In the genomic region with DNA sequence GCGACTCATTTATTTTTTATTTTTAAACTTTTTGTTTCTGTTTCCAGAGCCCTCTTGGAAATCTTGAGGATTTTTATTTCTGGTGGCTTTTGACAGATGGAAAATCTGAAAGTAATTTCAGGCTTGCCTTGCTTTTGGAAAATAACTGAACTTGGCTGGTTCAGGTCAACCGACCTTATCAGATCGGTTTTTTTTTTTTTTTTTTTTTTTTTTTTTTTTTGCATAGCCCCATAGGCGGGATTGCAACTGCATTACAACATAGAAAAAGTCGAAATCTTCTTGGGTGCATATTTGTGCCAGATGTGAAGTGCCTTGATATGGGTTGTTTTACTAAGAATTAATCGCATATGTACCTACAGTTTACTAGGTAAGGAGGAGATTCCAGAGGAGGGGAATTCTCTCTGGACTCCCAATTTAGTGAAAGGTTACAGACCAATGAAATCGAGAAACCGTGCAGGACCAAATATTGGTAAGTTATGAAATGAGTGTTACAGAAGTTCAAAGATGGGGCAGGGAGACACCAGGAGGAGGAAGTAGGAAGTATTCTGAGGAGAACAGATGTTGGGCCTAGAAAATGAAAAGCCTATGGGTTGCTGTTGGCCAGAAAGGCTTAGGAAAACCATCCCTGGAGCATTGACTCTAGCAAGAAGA, we compare ENCODE assay signal across 1 mouse cellular context.
A peak's percentile ranks its signal among the peaks of the same experiment; 100 is the strongest.
TF ChIP-seq lines count a peak whose summit lies in the region.

No protein-coding gene starts in this region.

TF ChIP-seq in CH12.LX, 34 proteins besides CTCF, POLR2A, EP300 and RAD21 (continued from another document):
- TF ChIP-seq SMC3 (IDR thresholded peaks at IDR 0.05; ENCODE audit: low read depth, low read length) (peak; percentile 16; the same call in 1 of the 2 replicates), USF2 (conservative IDR thresholded peaks at IDR 0.05; ENCODE audit: low read depth, low read length) (no peak), JUN (IDR thresholded peaks at IDR 0.05; ENCODE audit: insufficient read depth, low read depth, low read length) (peak; percentile 50; the same call in 1 of the 2 replicates), TCF12 (IDR thresholded peaks at IDR 0.05; ENCODE audit: low read depth, low read length) (no peak), HCFC1 (IDR thresholded peaks at IDR 0.05; ENCODE audit: low read depth, low read length) (peak; percentile 26; the same call in 1 of the 2 replicates), MXI1 (IDR thresholded peaks at IDR 0.05; ENCODE audit: low read depth, low read length) (no peak), MAZ (IDR thresholded peaks at IDR 0.05; ENCODE audit: low read depth, low read length) (no peak; the same call in 1 of the 2 replicates), MYC (IDR thresholded peaks at IDR 0.05; ENCODE audit: low read depth, low read length) (no peak)
